Mouse (Mus musculus) embryonic stem cell, embryonic (primary cell): ENCODE results near the gene Fam178b.

ENCODE experiments used
- CTCF ChIA-PET, 4 experiments: fragments of 300-600 bp in 2 of 4; fragments of 350-600 bp in 2 of 4; sonication (Branson Sonifier 250); formaldehyde crosslinking; loops; one replicate each; lab custom pipeline; 2022; ENCODE audit warnings: inconsistent platforms in 2 of 4; lab: Charles Lee
- POLR2A ChIA-PET, 4 experiments: fragments of 300-600 bp in 2 of 4; fragments of 350-600 bp in 2 of 4; sonication (Branson Sonifier 250); formaldehyde crosslinking; loops; one replicate each; lab custom pipeline; 2022; ENCODE audit warnings: antibody characterized with exemption in 4 of 4, inconsistent platforms in 1 of 4; lab: Charles Lee

Gene Fam178b

DNA sequence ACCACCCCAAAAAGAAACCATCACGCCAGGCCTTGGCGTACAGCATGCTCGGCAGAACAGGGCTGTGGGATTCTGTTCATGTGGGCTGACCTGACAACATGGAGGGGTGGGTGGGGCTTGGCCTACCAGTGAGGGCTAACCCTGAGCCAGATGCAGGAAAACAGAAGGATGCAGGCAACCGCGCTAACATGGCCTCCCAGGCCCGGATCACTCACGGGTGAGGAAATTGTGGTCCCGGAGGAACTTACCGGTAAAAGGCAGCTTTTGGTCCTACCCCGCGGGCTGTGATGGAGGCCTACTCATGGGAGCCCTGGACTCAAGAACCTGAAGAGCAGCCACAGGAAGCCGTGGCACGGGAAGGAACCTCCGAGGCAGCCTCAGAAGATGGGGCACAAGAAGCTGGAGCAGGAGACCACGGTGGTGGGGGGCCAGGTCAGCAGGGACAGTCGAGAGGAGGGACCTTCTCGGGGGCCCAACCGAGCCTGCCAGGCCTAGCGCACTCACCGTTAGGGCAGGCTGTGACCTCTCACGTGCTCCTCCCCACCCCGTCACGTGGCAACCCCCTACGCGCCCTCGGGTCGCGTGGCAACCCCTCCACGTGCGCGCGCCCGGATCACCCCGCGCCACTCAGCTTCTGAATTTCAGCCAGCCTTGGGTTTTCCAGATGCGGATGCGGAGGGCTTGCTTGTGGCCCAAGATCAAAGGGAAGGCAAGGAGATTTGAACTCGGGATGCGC lies at the start of gene Fam178b:
Fam178b (minus strand) TSS at position 564 of the 736 bp plus-strand sequence.
- CTCF ChIA-PET: interaction anchor here (0.6 to 5.0 kb wide), 19 partner anchors 15 to 1035 kb away, joined by 3 to 131 read pairs (median 5); partner anchors contain the start of genes Ankrd39 (in 4 of the 4), 4933424G06Rik (in 1 of the 4) and Sema4c (in 1 of the 4)
- POLR2A ChIA-PET: interaction anchor here (0.7 to 4.4 kb wide), 29 partner anchors 8 to 375 kb away, joined by 3 to 37 read pairs (median 5); partner anchors contain the start of genes 4933424G06Rik (in 3 of the 4), Ankrd39 (in 3 of the 4), Cox5b (in 3 of the 4) and Arid5a (in 1 of the 4)

DNA sequence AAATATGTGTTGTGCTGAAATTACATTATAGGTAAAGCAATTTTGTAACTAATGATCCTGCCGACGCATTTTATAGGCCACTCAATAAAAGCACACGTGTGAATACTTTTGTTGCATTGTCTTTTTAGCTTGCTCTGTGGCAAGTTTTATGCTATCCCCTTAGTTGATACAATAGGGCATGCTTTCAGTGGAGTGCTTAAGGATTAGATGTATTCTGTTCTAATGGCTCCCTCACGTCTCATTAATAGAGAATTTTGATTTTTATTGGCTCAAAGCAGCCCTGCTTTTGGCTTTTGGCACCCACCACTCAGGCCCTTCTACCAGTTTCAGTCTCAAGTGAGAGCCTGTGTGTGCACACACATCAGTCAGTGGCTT lies 41.1 kb upstream of the Fam178b start:
- CTCF ChIA-PET: interaction anchor here in 1 of 4 experiments (1.4 kb wide), 1 partner anchor 22 kb away, joined by 3 read pairs; no protein-coding TSS in a partner anchor
- POLR2A ChIA-PET: no interaction called here

DNA sequence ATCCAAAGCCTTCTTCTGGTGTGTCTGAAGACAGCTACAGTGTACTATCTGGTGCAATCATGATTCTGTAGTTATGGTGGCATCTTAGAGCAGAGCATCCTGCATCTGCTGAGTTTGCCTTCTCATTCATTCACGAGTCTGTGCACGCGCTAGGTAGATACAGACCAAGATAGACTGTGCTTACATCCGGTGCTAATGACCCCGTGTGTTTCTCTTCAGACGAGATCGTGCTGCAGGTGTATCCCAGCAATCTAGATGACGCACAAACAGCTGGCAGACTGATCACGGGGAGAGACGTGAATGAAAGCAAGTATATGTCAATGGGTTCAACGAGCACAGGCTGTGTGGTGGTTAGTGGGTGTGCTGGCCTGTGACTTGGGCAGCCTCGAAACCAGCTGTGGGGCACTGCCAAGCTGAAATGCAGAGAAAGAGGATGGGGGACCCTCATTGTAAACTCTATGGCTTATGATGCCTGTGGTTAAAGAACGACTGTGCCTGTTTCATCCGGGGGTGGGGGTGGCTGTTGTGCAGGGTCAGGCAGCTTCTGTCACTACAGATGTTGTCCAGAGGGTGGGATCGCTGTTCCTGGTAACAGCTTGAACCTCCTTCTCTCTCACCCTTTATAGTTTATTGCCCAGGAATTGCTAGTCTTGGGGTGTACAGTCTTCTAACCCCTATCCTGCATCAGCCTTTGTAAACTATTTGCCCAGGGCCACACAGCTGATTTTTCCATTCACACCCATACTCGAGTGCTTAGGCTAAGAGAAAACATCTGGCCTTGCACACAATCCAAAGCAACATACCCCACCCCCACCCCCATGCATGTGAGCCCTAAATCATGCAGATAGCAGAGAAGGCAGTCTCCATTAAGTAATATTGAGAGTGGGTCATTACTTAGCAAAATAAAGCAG lies 40.4 kb upstream of the Fam178b start:
- ChIA-PET POLR2A (interaction anchor here in 1 of 4 experiments (0.6 to 1.5 kb wide), 2 partner anchors 12 to 1148 kb away, joined by 3 to 5 read pairs; partner anchors contain the start of gene Lipt1), CTCF (interaction anchor here in 2 of 4 experiments (0.6 to 1.4 kb wide), 3 partner anchors 23 to 47 kb away, joined by 3 to 4 read pairs (median 3); no protein-coding TSS in a partner anchor)

DNA sequence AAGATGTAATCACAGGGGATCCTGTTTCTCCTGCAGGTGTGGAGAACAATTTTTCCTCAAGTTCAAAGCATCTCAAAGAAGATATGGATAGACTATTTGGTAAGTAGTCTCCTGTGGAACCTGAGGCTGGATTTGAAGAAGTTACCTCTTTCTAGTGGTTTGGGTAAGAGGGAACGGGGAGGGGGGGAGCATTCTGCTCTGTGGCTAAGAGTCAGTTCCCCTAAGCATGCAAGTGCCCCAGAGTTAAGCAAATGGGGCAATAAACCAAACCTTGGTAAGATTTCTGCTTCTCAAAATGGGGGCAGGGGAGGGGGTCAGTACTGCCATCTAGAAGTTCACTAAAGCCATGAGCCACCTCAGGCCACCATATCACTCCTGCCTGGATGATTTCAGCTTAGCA lies 35.8 kb upstream of the Fam178b start:
- ChIA-PET POLR2A (no interaction called here), CTCF (interaction anchor here in 1 of 4 experiments (1.7 kb wide), 1 partner anchor 9 kb away, joined by 4 read pairs; the partner anchor contains the start of gene 4933424G06Rik)

DNA sequence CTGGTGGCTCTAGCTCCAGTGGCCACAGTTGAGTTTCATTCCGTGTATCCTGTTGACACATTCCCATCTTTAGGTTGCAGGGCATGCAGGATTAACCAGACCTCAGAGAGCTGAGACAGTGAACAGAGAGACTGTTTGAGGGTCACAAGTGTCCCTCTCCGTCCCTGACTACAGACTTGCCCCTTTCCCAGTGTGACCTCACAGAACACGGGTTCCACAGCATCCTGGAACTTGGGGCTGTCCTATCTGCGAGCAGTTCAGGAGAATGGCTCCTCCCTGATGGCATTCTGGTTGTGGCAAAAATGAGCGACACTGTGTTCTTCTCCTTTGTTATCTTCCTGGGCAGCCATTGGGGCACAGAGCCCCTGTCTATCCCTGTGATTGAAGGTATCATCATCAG lies 31.3 kb upstream of the Fam178b start, which contains the start of gene Actr1b:
Actr1b (minus strand) TSS at position 112 of the 400 bp plus-strand sequence.
- CTCF ChIA-PET: no interaction called here
- POLR2A ChIA-PET: interaction anchor here in 1 of 4 experiments (0.7 kb wide), 1 partner anchor 12 kb away, joined by 5 read pairs; no protein-coding TSS in a partner anchor

DNA sequence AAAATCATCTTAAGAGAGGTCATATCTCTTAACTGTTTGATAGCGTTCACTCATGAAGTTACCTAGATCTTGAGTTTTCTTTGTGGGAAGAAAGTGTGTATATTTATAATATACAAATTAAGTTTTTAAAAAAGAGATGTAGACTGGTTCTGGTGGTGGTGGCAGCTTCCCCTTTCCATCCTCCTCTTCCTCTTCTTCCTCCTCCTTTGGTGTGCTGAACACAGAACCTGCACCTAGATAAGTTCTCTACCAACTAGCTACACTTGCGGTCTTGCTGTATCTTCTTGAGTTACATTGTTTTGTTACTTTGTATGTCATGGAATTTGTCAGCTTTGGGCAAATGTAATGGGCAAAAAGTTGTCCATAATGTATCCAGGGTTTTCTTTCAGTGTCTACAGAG lies 28.1 kb upstream of the Fam178b start:
- ChIA-PET POLR2A (interaction anchor here (0.6 to 0.7 kb wide), 5 partner anchors 69 to 426 kb away, joined by 3 to 6 read pairs (median 3); no protein-coding TSS in a partner anchor), CTCF (interaction anchor here in 3 of 4 experiments (0.6 to 1.6 kb wide), 5 partner anchors 36 to 768 kb away, joined by 3 to 7 read pairs (median 3); no protein-coding TSS in a partner anchor)

DNA sequence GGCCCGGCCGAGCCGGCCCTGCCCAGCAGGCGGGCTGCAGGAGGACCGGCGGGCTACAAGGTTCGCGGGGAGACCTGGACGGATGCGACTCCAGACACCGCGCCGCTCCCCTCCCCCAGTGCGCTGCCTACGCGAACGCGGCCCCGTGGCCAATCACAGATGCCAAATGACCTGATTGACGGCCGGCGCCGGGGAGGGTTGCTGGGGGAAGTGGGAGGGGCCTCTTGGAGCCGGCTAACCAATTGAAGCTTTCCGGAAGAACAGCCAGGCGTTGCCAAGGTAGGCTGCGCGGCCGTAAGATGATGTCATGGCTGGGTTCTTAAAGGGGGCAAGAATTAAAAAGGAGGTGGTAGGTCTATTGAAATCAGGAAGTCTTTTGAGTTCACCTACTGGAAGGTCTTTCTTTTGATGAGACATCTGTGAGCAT lies 26.9 kb upstream of the Fam178b start, which contains the start of gene 4933424G06Rik:
4933424G06Rik (plus strand) TSS at position 296 of the 427 bp plus-strand sequence.
- CTCF ChIA-PET: interaction anchor here in 3 of 4 experiments (0.6 to 3.8 kb wide), 10 partner anchors 9 to 199 kb away, joined by 3 to 26 read pairs (median 4); partner anchors contain the start of genes Ankrd39 (in 2 of the 3) and Fam178b (in 2 of the 3)
- POLR2A ChIA-PET: interaction anchor here in 3 of 4 experiments (0.5 to 4.0 kb wide), 21 partner anchors 8 to 784 kb away, joined by 3 to 51 read pairs (median 4); partner anchors contain the start of genes Fam178b (in 3 of the 3), Cox5b (in 2 of the 3), Ankrd39 (in 1 of the 3) and Coa5 (in 1 of the 3)

DNA sequence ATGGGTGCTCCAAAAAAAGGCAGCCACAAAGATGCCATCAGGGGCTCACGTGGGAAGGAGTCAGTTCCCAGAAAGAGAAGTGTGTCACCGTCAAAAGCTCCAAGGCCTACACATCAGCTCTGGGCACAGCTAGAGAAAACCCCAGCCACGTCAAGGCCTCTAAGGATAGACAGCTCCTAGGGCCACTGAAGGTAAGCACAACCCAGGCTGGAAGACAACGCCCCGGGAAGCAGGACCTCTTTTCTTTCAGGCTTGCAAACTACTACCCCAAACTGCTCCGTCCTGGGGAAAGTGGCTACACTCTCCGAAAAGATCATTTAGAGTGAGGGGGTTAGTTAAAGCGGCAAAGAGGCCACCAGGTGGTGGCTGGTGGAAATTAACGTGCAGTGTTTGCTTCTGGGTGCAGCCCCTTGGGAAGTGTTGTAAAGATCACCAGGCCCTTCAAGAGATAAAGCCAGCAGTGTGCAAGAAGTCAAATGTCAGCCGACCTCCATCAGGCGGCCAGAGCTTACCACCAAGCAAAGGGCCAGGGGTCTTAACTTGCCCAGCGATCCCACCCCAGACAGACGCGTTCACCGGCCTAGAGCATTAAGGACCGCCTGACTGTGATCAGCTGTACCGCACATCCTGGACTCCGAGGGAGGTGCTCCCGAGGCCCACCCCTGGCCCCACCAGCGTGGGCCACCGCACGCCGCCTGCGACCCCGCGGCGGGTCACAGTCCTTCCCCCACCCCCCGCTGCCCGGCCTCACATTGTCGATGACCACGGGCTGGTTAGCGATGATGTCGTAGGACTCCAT lies 26.3 kb upstream of the Fam178b start:
- ChIA-PET POLR2A (interaction anchor here in 3 of 4 experiments (0.5 to 4.0 kb wide), 22 partner anchors 9 to 263 kb away, joined by 3 to 51 read pairs (median 4); partner anchors contain the start of genes Ankrd39 (in 3 of the 3), Fam178b (in 3 of the 3), Cox5b (in 1 of the 3) and Sema4c (in 1 of the 3)), CTCF (interaction anchor here (0.5 to 3.8 kb wide), 13 partner anchors 11 to 198 kb away, joined by 3 to 26 read pairs (median 4); partner anchors contain the start of genes Ankrd39 (in 2 of the 4) and Fam178b (in 2 of the 4))

DNA sequence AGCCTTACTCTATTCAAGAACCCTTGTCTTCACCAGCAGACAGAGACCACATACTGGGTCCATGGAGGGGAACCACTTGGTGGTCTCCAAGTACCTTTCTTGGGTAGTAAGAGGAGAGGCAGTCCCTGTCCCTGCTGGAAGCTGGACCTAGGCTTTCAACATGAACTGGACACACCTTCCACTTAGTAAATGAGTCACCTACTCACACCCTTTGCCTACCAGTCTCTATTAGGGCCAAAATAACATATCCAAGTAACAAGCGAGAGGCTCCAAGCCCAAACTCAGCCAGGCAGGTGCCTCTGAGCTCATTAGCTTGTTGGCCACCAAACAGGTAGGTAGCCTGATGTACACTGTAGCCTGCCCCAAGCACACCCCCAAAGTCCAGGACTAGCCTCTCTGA lies 25.6 kb upstream of the Fam178b start:
- CTCF ChIA-PET: interaction anchor here (0.5 to 3.8 kb wide), 11 partner anchors 25 to 198 kb away, joined by 3 to 26 read pairs (median 4); partner anchors contain the start of genes Ankrd39 (in 2 of the 4) and Fam178b (in 1 of the 4)
- POLR2A ChIA-PET: interaction anchor here in 3 of 4 experiments (0.6 to 4.0 kb wide), 17 partner anchors 10 to 567 kb away, joined by 3 to 51 read pairs (median 8); partner anchors contain the start of genes Ankrd39 (in 3 of the 3), Fam178b (in 3 of the 3) and Cox5b (in 2 of the 3)

DNA sequence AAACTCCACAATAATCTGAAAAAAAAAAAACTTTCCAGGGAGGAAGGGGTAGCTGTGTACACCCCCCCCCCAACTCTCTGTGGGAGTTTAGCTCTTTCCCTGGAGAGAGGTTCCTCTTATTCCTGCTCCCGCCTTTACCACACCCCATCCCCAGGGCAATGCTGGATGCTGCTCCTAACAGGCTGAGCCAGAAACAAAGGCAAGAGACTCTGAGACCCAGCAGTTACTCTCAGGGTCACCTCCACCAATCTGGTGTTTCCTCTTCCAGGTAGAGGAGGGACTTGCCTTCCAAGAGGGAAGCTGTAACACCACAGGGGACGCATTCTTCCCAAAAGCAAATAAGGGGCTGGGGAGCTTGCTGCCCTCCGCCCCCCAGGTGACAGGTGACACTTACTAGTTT lies 24.8 kb upstream of the Fam178b start:
- POLR2A ChIA-PET: interaction anchor here (0.6 to 4.0 kb wide), 24 partner anchors 9 to 566 kb away, joined by 3 to 51 read pairs (median 4); partner anchors contain the start of genes Ankrd39 (in 3 of the 4), Fam178b (in 3 of the 4), Cox5b (in 2 of the 4) and Sema4c (in 1 of the 4)
- CTCF ChIA-PET: interaction anchor here (0.6 to 3.8 kb wide), 11 partner anchors 11 to 355 kb away, joined by 3 to 26 read pairs (median 4); partner anchors contain the start of genes Ankrd39 (in 3 of the 4) and Fam178b (in 2 of the 4)

DNA sequence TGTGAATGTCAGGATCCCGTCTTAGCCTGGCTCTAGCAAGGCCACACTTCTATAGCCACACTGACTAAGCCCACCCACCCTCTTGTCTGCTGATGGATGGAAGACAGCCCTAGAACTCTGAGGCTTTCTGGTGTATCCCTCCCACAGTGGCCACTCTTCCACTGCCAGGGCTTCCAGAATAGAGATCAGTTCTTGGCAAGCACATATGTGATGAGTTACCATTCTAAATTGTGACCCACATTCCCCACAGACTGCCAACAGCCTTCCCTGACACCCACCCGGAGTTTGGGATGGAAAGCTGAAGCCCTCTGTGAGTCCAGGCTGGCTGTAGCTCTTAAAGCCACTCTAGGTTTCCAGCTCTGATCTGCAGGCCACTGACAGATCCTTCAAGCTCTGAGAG lies 24.2 kb upstream of the Fam178b start:
- ChIA-PET POLR2A (interaction anchor here (0.6 to 4.0 kb wide), 14 partner anchors 9 to 198 kb away, joined by 3 to 51 read pairs (median 5); partner anchors contain the start of genes Ankrd39 (in 2 of the 4), Cox5b (in 1 of the 4), Fam178b (in 1 of the 4) and Sema4c (in 1 of the 4)), CTCF (interaction anchor here (0.6 to 3.8 kb wide), 10 partner anchors 10 to 356 kb away, joined by 3 to 26 read pairs (median 6); partner anchors contain the start of genes Ankrd39 (in 3 of the 4) and Fam178b (in 2 of the 4))

DNA sequence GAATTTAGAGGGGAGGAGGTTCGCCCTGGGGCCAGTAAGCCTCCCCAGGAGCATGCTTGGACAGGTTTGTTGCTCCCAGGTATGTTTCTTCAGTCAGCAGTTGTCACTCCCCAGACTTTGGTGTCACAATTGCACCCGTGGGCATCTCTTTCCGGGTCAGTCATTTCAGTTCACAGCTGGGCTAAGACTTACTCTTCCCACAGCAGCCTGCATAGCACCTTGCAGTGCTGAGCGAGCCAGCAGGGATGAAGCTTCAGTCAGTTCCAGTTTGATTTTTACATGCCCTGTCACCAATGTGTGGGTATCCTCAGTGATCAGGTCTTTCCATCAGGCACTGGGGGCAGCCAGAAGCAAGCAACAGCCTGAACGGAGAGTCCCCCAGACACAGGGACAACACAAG lies 14.0 kb upstream of the Fam178b start:
- POLR2A ChIA-PET: interaction anchor here (0.8 to 5.7 kb wide), 13 partner anchors 8 to 165 kb away, joined by 3 to 51 read pairs (median 4); partner anchors contain the start of genes 4933424G06Rik (in 3 of the 4) and Ankrd39 (in 2 of the 4)
- CTCF ChIA-PET: interaction anchor here in 2 of 4 experiments (0.9 to 3.1 kb wide), 4 partner anchors 10 to 150 kb away, joined by 3 to 15 read pairs (median 7); partner anchors contain the start of genes Ankrd39 (in 2 of the 2) and Fam178b (in 1 of the 2)

DNA sequence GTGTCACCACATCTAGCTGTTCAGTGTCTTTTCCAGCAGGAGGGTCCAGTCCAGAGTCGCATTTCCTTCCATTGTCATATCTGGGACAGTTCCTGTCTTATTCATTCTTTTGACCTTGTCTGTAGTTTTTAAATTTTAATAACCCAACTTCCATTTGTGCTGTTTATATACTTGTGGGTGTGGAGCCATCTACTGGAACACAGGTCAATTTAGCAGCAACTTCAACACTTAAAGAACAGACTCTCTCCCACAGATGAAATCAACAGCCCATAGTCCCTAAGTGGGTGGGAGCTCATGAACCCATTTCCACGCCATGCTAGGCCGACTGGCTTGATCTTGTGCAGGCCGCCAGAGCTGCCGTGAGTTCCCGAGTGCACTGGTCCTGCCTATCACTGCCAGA lies 13.4 kb upstream of the Fam178b start:
- ChIA-PET CTCF (interaction anchor here in 2 of 4 experiments (0.9 to 3.1 kb wide), 5 partner anchors 11 to 149 kb away, joined by 3 to 15 read pairs (median 5); partner anchors contain the start of genes Ankrd39 (in 2 of the 2) and Fam178b (in 1 of the 2)), POLR2A (interaction anchor here (0.8 to 5.7 kb wide), 15 partner anchors 9 to 185 kb away, joined by 3 to 51 read pairs (median 4); partner anchors contain the start of genes 4933424G06Rik (in 3 of the 4) and Ankrd39 (in 2 of the 4))

DNA sequence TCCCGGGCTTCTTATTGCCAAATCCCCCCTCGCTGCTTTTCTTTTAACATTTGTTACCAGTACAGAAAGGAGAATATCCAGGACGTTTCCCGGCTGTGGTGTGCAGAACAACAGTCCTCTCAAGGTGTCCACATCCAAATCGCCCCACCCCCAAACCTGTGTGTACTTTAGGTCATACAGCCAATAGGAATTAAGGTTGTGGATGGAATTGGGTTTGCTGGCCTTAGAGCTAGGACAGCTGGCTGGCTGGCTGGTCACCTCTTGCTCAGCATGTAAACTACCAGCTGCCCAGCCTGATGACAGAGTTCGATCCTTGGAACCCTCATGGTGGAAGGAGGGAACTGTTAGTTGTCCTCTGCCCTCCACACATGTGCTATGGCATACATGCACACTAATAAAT lies 11.9 kb upstream of the Fam178b start:
- CTCF ChIA-PET: interaction anchor here in 2 of 4 experiments (2.2 to 2.3 kb wide), 2 partner anchors 147 to 148 kb away, joined by 8 to 9 read pairs; partner anchors contain the start of gene Ankrd39 (in 2 of the 2)
- POLR2A ChIA-PET: interaction anchor here in 3 of 4 experiments (0.6 to 5.7 kb wide), 12 partner anchors 10 to 231 kb away, joined by 3 to 51 read pairs (median 5); partner anchors contain the start of genes Fam178b (in 2 of the 3), 4933424G06Rik (in 1 of the 3) and Ankrd39 (in 1 of the 3)
